Mouse (Mus musculus) spleen, adult 2 months (tissue): ENCODE data around the gene Slc22a20.

ENCODE experiments used
- CTCF ChIP-seq: fragments of 200-500 bp; IDR thresholded peaks from 2 replicates; pipeline ENCODE4 v1.5.1; 2011; ENCODE audit warnings: mild to moderate bottlenecking, inconsistent platforms; ENCODE audit not compliant: insufficient read depth, insufficient read length, insufficient replicate concordance; ENCODE audit errors: extremely low read depth
- POLR2A ChIP-seq: fragments of 200-500 bp; IDR thresholded peaks from 2 replicates; pipeline ENCODE4 v1.6.1; 2011; ENCODE audit warnings: low read depth, low read length, inconsistent platforms

DNA sequence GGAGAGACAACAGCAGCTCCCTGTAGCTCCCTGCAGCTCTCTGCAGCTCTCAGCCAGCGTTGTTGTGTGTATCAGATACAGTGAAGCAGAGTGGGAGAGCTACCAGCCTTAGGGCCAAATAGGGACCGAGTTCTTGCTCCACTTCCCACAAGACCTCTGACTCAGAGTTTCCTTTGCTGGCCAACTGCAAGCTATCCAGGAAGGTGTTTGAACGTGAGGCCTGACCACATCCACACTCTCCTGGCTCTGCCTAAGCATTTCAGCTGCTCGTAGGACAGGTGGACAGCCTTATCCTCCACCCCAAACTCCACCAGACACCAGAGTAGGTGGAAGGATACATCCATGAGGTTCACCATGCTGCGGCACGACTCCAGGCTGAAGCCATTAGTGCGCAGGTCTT, 6.1 kb upstream of the Slc22a20 start:
- TF ChIP-seq POLR2A (no peak), CTCF (no peak)
